Comparison of ENCODE assay signal across 20 mouse cellular contexts in the genomic region with DNA sequence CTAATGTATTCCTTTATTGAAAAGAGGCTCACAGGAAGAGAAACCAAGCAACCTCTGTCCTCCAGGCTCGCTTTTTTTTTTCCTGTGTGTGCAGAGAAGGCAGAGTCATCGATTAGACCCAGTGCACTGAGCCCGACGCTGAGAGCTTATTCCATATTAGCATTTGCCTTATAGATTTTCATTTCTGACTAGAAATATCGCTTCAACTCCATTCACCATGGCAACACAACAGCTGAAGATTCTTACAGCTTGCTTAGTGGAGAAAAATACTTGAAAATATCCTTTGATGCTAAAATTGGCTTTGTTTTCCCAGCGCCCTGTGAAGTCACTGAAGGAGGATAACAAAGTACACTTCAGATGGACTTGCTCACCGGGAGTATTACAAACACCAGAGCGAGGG. TPM values are rescaled to one million over a fixed set of nuclear protein-coding genes. Genes with fewer than 3 reads are reported as not detected.
DNase-seq lines count a peak whose midpoint lies in the region; ATAC-seq and TF ChIP-seq lines count a peak whose summit lies in the region.
"Had no signal": no experiment of that assay in that cellular context is flagged by ENCODE, and none has a peak within 500 bp of the region (broad histone marks: within the 10 kb centered on the region; RNA-seq: fewer than 3 reads in every experiment).

No protein-coding gene starts in this region.

- H3K36me3 ChIP-seq in midbrain, embryonic 16.5 days (ENCODE audit: control insufficient read depth, insufficient read depth, low read length), result no peaks in the 10 kb centered on the region
- no peaks in the 10 kb centered on the region for H3K36me3 ChIP-seq in midbrain, embryonic 11.5 days (ENCODE audit: control insufficient read depth, insufficient read depth, low read length)
- H3K36me3 ChIP-seq: embryonic facial prominence, embryonic 15.5 days; heart, embryonic 12.5 days; hindbrain, embryonic 15.5 days had no signal

- H3K9ac ChIP-seq in midbrain, embryonic 16.5 days (ENCODE audit: low read depth, low read length), result no peak overlapping the region
- H3K9ac ChIP-seq in midbrain, embryonic 11.5 days (ENCODE audit: low read length), result no peak overlapping the region
- H3K9ac ChIP-seq: embryonic facial prominence, embryonic 15.5 days; heart, embryonic 12.5 days; hindbrain, embryonic 15.5 days had no signal

- H3K9me3 ChIP-seq in midbrain, embryonic 16.5 days (replicated peaks; ENCODE audit: control insufficient read depth, low read length, poor library complexity, severe bottlenecking), result no peaks in the 10 kb centered on the region
- H3K9me3 ChIP-seq in midbrain, embryonic 11.5 days (ENCODE audit: control insufficient read depth, low read length), result no peaks in the 10 kb centered on the region
- H3K9me3 ChIP-seq: embryonic facial prominence, embryonic 15.5 days; heart, embryonic 12.5 days; hindbrain, embryonic 15.5 days had no signal

- no peak for TF ChIP-seq POLR2A in brain, embryonic 14.5 days (IDR thresholded peaks at IDR 0.05; ENCODE audit: borderline replicate concordance, extremely low read depth, insufficient read depth, insufficient read length, poor library complexity, severe bottlenecking)
- TF ChIP-seq POLR2A in cortical plate, adult 2 months (IDR thresholded peaks at IDR 0.05; ENCODE audit: extremely low read depth, insufficient read depth, low read length), result no peak

- peak; percentile 55; the same call in 1 of the 2 replicates for ATAC-seq in midbrain, embryonic 16.5 days
- no peak for ATAC-seq in midbrain, embryonic 11.5 days (ENCODE audit: low FRiP score)

- 58% methylated on average over 8 of the region's 8 CpGs for WGBS in midbrain, embryonic 16.5 days
- WGBS in midbrain, embryonic 11.5 days, result 76% methylated on average over 8 of the region's 8 CpGs

- peak; percentile 30 to 38 for DNase-seq in frontal cortex, postnatal 36 days (ENCODE audit: low spot score in 2 of 2)
- no peak for DNase-seq in frontal cortex, postnatal 10 days (ENCODE audit: low spot score in 2 of 2)
- no peak for DNase-seq in midbrain, embryonic 11.5 days (ENCODE audit: low spot score, missing footprints)
- peak; percentile 43 for DNase-seq in brain, embryonic 14.5 days (ENCODE audit: low read depth)
- no peak for DNase-seq in kidney, postnatal 25 days
- DNase-seq in adrenal gland, adult (ENCODE audit: inconsistent age in 2 of 2, low spot score in 1 of 2), result no peak
- DNase-seq: adrenal gland, adult 8-10 months; adrenal gland, postnatal 36 days; cerebellum, adult 18-20 months; cerebellum, postnatal 10 days; embryo, embryonic 11 days; gastrocnemius, adult 2 months; gastrocnemius, postnatal 25 days; heart, postnatal 36 days had no signal

- H3K27ac ChIP-seq in midbrain, embryonic 16.5 days (ENCODE audit: low read length), result no peak overlapping the region
- H3K27ac ChIP-seq in midbrain, embryonic 11.5 days (ENCODE audit: low read depth, low read length), result no peak overlapping the region
- 0 out of 2 replicates have a peak overlapping the region, but pooled peaks have one; percentile 8 for H3K27ac ChIP-seq in cortical plate, adult 2 months (ENCODE audit: insufficient read depth, low read length)
- H3K27ac ChIP-seq: embryonic facial prominence, embryonic 15.5 days; gastrocnemius, adult 2 months; hindbrain, embryonic 15.5 days had no signal

- TF ChIP-seq CTCF in brain, embryonic 14.5 days (IDR thresholded peaks at IDR 0.05; ENCODE audit: borderline replicate concordance, extremely low read depth, insufficient read depth, insufficient read length), result no peak
- TF ChIP-seq CTCF in cortical plate, adult 2 months (IDR thresholded peaks at IDR 0.05; ENCODE audit: extremely low read depth, insufficient read depth, low read length), result no peak

- H3K4me1 ChIP-seq in midbrain, embryonic 16.5 days (ENCODE audit: control insufficient read depth, insufficient read depth, low read length), result peaks cover 3% of the 10 kb centered on the region; the same call in 1 of the 2 replicates
- no peaks in the 10 kb centered on the region for H3K4me1 ChIP-seq in midbrain, embryonic 11.5 days (ENCODE audit: control insufficient read depth, insufficient read depth, low read length)
- H3K4me1 ChIP-seq in cortical plate, adult 2 months (ENCODE audit: control insufficient read depth, insufficient read depth, low read length), result no peaks in the 10 kb centered on the region; the same call in 1 of the 2 replicates
- H3K4me1 ChIP-seq: embryonic facial prominence, embryonic 15.5 days; heart, embryonic 12.5 days; hindbrain, embryonic 15.5 days had no signal

- H3K4me3 ChIP-seq in midbrain, embryonic 16.5 days (ENCODE audit: low read depth, low read length), result no peak overlapping the region
- H3K4me3 ChIP-seq in midbrain, embryonic 11.5 days (ENCODE audit: low read depth, low read length), result no peak overlapping the region
- peak overlapping the region; percentile 12; the same call in 1 of the 2 replicates for H3K4me3 ChIP-seq in cortical plate, adult 2 months (ENCODE audit: insufficient read depth, low read length)
- H3K4me3 ChIP-seq: embryonic facial prominence, embryonic 15.5 days; erythroblast, embryonic 14.5 days; gastrocnemius, adult 2 months; heart, embryonic 12.5 days; hindbrain, embryonic 15.5 days had no signal

- no peak overlapping the region for H3K4me2 ChIP-seq in midbrain, embryonic 16.5 days (ENCODE audit: low read length)
- H3K4me2 ChIP-seq in midbrain, embryonic 11.5 days, result no peak overlapping the region
- H3K4me2 ChIP-seq: embryonic facial prominence, embryonic 15.5 days; heart, embryonic 12.5 days; hindbrain, embryonic 15.5 days had no signal

- no peaks in the 10 kb centered on the region for H3K27me3 ChIP-seq in midbrain, embryonic 16.5 days (ENCODE audit: control insufficient read depth, insufficient read depth, low read depth, low read length)
- H3K27me3 ChIP-seq in midbrain, embryonic 11.5 days (ENCODE audit: control insufficient read depth, insufficient read depth, low read length), result no peaks in the 10 kb centered on the region
- H3K27me3 ChIP-seq: embryonic facial prominence, embryonic 15.5 days; heart, embryonic 12.5 days; hindbrain, embryonic 15.5 days had no signal

RNA-seq across cellular contexts. Expression of gene Fam155a, which starts 26.6 kb away (rescaled TPM):
- polyA plus RNA-seq in midbrain, embryonic 16.5 days (2015; fragmentation: Nextera tagmentation; extraction: Ambion mirVana), result 31.5 and 34.3 TPM in 2 replicates
- 3.9 and 4.4 TPM in 2 replicates for polyA plus RNA-seq in midbrain, embryonic 11.5 days (2014; fragmentation: Nextera tagmentation; extraction: Ambion mirVana)
- polyA plus RNA-seq in brain, embryonic 14.5 days (2012; rRNA removed), result 31.4 and 46.6 TPM in 2 replicates
- polyA plus RNA-seq in cortical plate, adult 2 months (2012; rRNA removed), result 60.2 and 68.2 TPM in 2 replicates
- polyA plus RNA-seq: erythroblast, embryonic 14.5 days had no signal

Comparison
In these comparisons a context has a peak if more than half of its experiments do, and no peak if none do; other contexts are left out.
1. DNase-seq: peak in frontal cortex, postnatal 36 days (2 of 2) and brain, embryonic 14.5 days (single experiment); none in frontal cortex, postnatal 10 days (0 of 2), midbrain, embryonic 11.5 days (single experiment), kidney, postnatal 25 days (0 of 2) and adrenal gland, adult (0 of 2).